Mouse (Mus musculus): ENCODE measurements around the gene Galnt10. TPM values are rescaled to one million over a fixed set of nuclear protein-coding genes. Genes with fewer than 3 reads are reported as not detected.

The Galnt10 gene
- polyA plus RNA-seq, 1 experiment = 11.2 TPM

DNA sequence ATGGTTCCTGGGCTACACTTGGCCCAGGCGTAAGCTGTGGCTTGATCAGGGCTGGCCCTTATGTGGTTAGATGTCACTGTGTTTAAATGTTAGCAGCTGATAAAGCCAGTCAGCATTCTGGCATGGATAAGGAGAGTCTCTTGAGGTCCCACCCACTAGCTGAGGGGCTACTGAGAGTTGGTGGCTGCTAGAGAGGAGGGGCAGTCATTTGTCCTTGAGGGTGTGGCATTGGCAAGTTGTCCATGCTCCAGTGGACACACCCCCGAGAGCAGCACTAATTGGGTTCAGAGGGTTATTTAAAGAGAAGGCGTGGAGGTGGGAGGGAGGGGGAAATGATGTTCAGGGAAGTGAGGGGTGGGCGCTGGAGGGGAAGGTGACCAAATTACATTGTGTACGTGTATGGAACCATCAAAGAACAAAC, 9.7 kb downstream of the Galnt10 start:
- no peaks in the 10 kb centered on the region for H3K4me1 ChIP-seq (ENCODE audit: control insufficient read depth, insufficient read depth, low read length)
- no peaks in the 10 kb centered on the region; the same call in 1 of the 2 replicates for H3K27me3 ChIP-seq (ENCODE audit: control insufficient read depth, insufficient read depth, low read length)
- no peak for DNase-seq
- no peak for TF ChIP-seq POLR2A (IDR thresholded peaks at IDR 0.05; ENCODE audit: borderline replicate concordance, insufficient read depth, low read length)
- no peak for TF ChIP-seq CTCF (IDR thresholded peaks at IDR 0.05; ENCODE audit: borderline replicate concordance, insufficient read depth, low read depth, low read length)
- no peak overlapping the region for H3K27ac ChIP-seq (ENCODE audit: insufficient read depth, low read length)
- 51% methylated on average over 5 of the region's 5 CpGs for WGBS
- H3K4me3 ChIP-seq (replicated peaks; ENCODE audit: insufficient read depth, low read depth, low read length) = no peak overlapping the region

DNA sequence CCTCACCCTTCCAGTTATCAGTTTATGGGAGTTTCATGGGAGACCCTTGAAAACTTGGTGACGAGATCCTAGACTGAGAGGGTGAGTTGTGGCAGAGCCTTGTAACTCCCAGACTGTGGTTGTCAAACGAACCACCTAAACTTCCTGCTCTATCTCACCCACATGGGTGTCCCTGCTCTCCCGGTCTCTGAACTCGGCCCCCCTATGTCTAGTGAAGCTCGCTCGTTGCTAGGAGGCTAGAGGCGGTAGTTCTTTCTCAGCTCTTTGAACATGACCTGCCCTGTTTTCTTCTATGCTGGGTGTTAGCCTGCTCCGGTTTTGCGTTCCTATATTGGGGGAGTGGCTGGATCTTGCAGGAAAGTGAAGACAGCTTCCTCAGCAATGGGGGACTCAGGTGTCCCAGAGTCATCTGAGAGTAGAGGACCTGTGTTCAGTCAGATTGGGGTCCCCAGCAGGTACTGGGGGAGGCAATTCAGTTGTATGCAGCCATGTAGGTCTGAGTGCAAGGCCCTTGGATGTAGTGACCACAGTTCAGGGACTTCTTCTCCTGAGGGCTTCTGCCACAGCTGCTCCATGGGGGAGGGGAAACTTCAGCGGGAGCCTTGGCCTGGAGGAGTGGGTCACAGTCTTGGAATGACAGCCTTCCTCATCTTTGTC, 10.6 kb downstream of the Galnt10 start:
- no peaks in the 10 kb centered on the region; the same call in 1 of the 2 replicates for H3K27me3 ChIP-seq (ENCODE audit: control insufficient read depth, insufficient read depth, low read length)
- WGBS = 64% methylated on average over 10 of the region's 10 CpGs
- no peak overlapping the region for H3K27ac ChIP-seq (ENCODE audit: insufficient read depth, low read length)
- no peak for TF ChIP-seq CTCF (IDR thresholded peaks at IDR 0.05; ENCODE audit: borderline replicate concordance, insufficient read depth, low read depth, low read length)
- TF ChIP-seq POLR2A (IDR thresholded peaks at IDR 0.05; ENCODE audit: borderline replicate concordance, insufficient read depth, low read length) = no peak
- H3K4me3 ChIP-seq (replicated peaks; ENCODE audit: insufficient read depth, low read depth, low read length) = no peak overlapping the region
- DNase-seq = no peak
- no peaks in the 10 kb centered on the region for H3K4me1 ChIP-seq (ENCODE audit: control insufficient read depth, insufficient read depth, low read length)

DNA sequence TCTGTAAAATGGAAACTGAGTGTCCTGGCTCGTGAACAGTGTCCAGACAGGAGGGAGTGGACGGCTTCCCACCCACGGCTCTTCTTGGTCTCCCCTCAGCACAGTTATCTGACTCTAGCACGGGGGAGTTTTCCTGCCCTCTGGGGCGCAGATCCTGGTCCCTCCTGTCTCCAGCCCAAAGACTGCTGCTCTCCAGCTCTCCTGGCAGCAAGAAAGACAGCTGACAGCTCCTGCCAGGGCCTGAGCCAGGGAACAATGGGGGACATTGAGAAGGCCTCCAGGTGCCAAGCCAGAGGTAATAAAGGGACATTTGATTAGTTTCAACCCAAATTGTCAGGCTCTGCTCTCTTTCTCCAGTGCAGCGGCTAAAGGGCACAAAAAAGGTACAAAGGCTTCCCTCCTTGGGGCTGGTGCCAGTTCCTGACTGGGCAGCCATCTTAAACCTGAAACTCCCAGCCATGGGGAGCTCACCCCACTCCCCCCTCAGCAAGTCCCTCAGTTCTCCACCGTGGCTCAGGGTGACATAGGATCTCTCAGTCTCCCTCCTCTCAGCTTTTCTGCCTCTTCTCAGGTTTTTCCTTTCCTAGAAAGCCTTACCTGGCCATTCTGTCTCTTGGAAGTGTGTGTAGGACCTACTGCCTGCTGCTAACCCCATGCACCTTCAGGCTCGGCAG, 11.5 kb downstream of the Galnt10 start:
- WGBS = 33% methylated on average over 8 of the region's 8 CpGs
- H3K27me3 ChIP-seq (ENCODE audit: control insufficient read depth, insufficient read depth, low read length) = no peaks in the 10 kb centered on the region; the same call in 1 of the 2 replicates
- DNase-seq = peak in 1 of 2 experiments; percentile 26
- TF ChIP-seq POLR2A (IDR thresholded peaks at IDR 0.05; ENCODE audit: borderline replicate concordance, insufficient read depth, low read length) = no peak
- no peak for TF ChIP-seq CTCF (IDR thresholded peaks at IDR 0.05; ENCODE audit: borderline replicate concordance, insufficient read depth, low read depth, low read length)
- no peak overlapping the region for H3K27ac ChIP-seq (ENCODE audit: insufficient read depth, low read length)
- H3K4me1 ChIP-seq (ENCODE audit: control insufficient read depth, insufficient read depth, low read length) = no peaks in the 10 kb centered on the region
- H3K4me3 ChIP-seq (replicated peaks; ENCODE audit: insufficient read depth, low read depth, low read length) = no peak overlapping the region

DNA sequence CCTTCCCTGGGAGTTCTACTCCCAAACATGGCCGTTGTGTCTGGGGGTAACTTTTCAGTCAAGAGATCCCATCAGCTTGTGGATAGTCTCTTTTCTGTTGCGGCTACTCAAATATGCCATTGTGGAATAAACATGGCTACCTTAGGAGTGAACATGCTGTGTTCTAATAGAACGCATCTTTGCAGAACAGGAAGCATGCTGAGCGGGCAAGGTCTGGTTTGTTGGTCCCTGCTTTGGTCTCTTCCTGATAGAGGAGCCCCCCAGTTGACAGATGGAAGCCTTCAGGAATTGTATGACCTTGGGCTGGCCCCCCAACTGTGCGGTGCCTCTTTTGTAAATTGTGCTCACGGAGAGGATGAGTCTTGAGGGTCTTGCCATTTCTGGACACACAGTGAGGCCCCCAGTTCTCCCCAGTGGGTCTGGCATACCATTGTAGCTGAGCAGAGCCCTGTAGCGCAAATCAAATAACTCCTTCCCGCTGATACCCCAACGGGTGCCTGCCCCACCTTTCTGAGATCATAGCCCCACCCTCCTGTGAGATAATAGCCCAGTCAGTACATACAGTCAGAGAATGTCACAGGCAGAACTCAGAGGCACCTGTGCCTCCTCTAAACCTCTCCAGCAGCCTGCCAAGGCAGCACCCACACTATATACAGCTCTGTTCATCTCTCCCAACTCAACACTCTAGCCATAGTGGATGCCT, 12.3 kb downstream of the Galnt10 start:
- Histone ChIP-seq H3K4me1 (ENCODE audit: control insufficient read depth, insufficient read depth, low read length) (no peaks in the 10 kb centered on the region), H3K27me3 (ENCODE audit: control insufficient read depth, insufficient read depth, low read length) (no peaks in the 10 kb centered on the region), H3K4me3 (replicated peaks; ENCODE audit: insufficient read depth, low read depth, low read length) (no peak overlapping the region), H3K27ac (ENCODE audit: insufficient read depth, low read length) (no peak overlapping the region)
- 80% methylated on average over 9 of the region's 9 CpGs for WGBS
- no peak for DNase-seq
- TF ChIP-seq POLR2A (IDR thresholded peaks at IDR 0.05; ENCODE audit: borderline replicate concordance, insufficient read depth, low read length) (no peak), CTCF (IDR thresholded peaks at IDR 0.05; ENCODE audit: borderline replicate concordance, insufficient read depth, low read depth, low read length) (no peak)

DNA sequence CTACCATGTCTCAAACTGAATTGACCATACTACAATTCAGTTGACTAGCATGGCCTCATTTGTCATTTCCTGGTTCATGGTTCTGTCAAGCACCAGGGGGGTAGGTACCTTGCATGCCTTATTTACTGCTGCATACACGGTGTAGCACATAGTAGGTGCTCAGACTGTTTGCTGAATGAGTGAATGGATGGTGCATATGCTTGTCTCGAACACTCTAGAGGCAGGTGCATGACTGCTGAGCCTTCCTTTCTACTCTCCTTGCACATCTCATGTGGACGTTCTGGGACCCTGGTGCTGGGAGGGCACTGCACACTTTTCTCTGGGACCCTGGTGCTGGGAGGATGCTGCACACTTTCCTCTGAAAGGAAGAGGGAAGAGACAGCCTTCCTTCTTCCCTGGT, 13.0 kb downstream of the Galnt10 start:
- DNase-seq = no peak
- H3K27ac ChIP-seq (ENCODE audit: insufficient read depth, low read length) = no peak overlapping the region
- H3K4me3 ChIP-seq (replicated peaks; ENCODE audit: insufficient read depth, low read depth, low read length) = no peak overlapping the region
- TF ChIP-seq POLR2A (IDR thresholded peaks at IDR 0.05; ENCODE audit: borderline replicate concordance, insufficient read depth, low read length) (no peak), CTCF (IDR thresholded peaks at IDR 0.05; ENCODE audit: borderline replicate concordance, insufficient read depth, low read depth, low read length) (no peak)
- no peaks in the 10 kb centered on the region for H3K27me3 ChIP-seq (ENCODE audit: control insufficient read depth, insufficient read depth, low read length)
- WGBS = 73% methylated on average over 3 of the region's 3 CpGs
- no peaks in the 10 kb centered on the region for H3K4me1 ChIP-seq (ENCODE audit: control insufficient read depth, insufficient read depth, low read length)

DNA sequence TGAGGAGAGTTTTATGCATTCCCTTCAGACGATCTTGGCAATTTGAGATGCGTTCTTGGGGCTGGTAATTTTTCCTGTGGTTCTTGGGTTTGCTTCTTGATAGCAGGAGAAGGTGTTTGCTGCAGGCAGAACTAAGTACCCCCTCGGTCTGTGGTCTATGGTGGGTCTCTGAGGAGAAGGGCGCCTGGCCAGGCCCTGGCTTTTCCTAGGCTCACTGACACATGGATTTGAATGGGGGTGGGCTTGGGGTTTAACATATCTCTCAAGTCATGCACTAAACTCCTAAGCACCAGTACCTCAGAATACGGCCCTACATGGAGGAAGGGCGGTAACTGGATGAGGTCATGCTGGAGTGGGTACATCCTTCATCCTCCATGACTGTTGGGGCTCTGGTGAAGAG, 13.5 kb downstream of the Galnt10 start:
- TF ChIP-seq CTCF (IDR thresholded peaks at IDR 0.05; ENCODE audit: borderline replicate concordance, insufficient read depth, low read depth, low read length) (no peak), POLR2A (IDR thresholded peaks at IDR 0.05; ENCODE audit: borderline replicate concordance, insufficient read depth, low read length) (no peak)
- Histone ChIP-seq H3K4me1 (ENCODE audit: control insufficient read depth, insufficient read depth, low read length) (no peaks in the 10 kb centered on the region), H3K27ac (ENCODE audit: insufficient read depth, low read length) (no peak overlapping the region), H3K4me3 (replicated peaks; ENCODE audit: insufficient read depth, low read depth, low read length) (no peak overlapping the region), H3K27me3 (ENCODE audit: control insufficient read depth, insufficient read depth, low read length) (no peaks in the 10 kb centered on the region)
- WGBS = 62% methylated on average over 6 of the region's 6 CpGs
- no peak for DNase-seq

DNA sequence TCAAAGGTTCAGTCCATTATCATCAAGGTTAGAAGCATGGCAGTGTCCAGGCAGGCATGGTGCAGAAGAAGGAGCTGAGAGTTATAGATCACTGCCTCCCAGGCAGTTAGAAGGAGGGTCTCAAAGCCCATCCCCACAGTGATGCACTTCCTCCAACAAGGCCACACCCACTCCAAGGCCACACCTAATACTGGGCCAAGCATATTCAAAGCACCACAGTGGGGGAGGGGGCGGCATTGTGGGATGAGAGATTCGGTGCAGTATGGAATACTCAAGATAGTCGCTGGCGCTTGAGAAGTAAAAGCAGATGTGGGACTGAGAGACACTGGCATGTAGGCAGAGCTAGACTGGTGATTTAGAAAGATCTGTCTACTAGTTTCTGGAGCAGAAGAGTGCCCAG, 14.9 kb downstream of the Galnt10 start:
- TF ChIP-seq POLR2A (IDR thresholded peaks at IDR 0.05; ENCODE audit: borderline replicate concordance, insufficient read depth, low read length) = no peak
- TF ChIP-seq CTCF (IDR thresholded peaks at IDR 0.05; ENCODE audit: borderline replicate concordance, insufficient read depth, low read depth, low read length) = no peak
- DNase-seq = no peak
- no peaks in the 10 kb centered on the region for H3K27me3 ChIP-seq (ENCODE audit: control insufficient read depth, insufficient read depth, low read length)
- no peak overlapping the region for H3K4me3 ChIP-seq (replicated peaks; ENCODE audit: insufficient read depth, low read depth, low read length)
- no peaks in the 10 kb centered on the region for H3K4me1 ChIP-seq (ENCODE audit: control insufficient read depth, insufficient read depth, low read length)
- 91% methylated on average over 4 of the region's 4 CpGs for WGBS
- no peak overlapping the region for H3K27ac ChIP-seq (ENCODE audit: insufficient read depth, low read length)

All from cerebellum, adult 2 months (tissue).